Mouse (Mus musculus): Measurements from ENCODE around the gene Vti1a.

DNA sequence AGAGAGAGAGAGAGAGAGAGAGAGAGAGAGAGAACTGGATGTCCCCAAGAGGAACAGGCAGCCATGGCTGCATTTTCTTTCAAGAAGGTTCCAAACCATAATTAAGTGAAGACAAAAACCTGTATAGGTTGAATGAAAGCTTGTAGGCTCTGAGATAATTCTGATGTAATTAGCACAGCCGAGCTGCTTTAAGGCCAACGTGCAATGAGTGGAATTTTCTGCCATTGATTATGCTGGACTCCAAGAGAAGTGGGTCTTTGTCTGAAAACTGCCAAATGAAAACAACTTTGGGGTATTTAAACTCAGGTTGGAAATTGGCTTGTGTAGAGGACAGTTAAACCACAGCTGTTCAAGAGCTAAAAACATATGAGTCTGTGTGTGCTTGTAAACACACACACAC, 281.2 kb downstream of the Vti1a start:
- TF ChIP-seq FLI1 (IDR thresholded peaks at IDR 0.05; ENCODE audit: low read length), result no peak
- TF ChIP-seq GATA1 (IDR thresholded peaks at IDR 0.05; ENCODE audit: borderline replicate concordance, low read length), result no peak
